Mouse (Mus musculus): Measurements from ENCODE around the gene Klf13. TPM values are rescaled to one million over a fixed set of nuclear protein-coding genes. Genes with fewer than 3 reads are reported as not detected.

Klf13 gene
- polyA plus RNA-seq, 1 experiment from 2014 or later: 89.0 TPM

DNA sequence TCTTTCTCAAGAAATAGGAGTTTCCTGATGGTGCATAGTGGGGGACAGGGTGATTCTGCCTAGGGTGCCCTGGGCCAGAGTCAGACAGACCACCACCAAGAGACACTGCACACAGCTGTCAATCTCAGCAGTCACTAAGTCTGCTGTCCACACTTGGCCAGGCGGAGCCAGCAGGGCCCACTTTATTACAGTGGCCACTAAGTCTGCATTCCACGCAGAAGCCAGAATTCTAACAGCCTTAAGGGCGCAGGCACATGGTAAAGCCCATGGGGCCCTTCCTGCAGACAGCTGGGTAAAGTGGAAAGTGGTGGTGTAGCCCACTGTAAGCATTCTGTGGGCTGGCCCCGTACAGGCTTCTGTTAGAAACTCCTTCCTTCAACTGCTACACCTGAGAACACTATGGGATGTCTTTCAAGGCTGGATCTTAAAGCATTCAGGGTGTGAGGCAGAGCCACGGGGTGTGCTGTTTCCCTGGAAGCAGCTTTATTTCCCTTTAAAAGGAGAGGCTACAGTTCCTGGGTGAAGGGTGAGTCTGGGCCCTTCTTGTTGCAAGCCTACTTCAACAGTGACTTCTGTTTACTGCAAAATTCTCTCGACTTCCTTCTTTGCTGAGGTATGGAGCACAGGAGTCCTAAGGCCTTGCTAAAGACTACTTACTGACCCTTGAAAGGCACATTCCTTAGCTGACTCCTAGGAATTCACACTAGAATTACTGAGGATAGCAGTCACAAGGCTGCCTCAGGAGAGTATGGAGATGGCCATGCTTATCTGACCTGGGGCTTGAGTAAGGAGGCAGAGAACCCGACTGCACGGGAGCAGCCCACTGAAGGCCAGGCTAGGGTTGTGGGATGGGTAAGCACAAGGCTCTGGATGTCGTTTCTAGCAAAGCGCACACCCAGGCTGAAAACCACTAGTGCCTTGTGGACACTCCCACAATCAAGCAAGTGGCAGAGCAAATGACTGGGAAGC is 24.7 kb downstream of the Klf13 start:
- no peaks in the 10 kb centered on the region for H3K9me3 ChIP-seq (ENCODE audit: low read length)
- H3K4me1 ChIP-seq (ENCODE audit: insufficient read depth, low read depth, low read length): peaks cover 67% of the 10 kb centered on the region
- H3K4me3 ChIP-seq (ENCODE audit: low read depth, low read length): no peak overlapping the region
- 36% methylated on average over 10 of the region's 10 CpGs for WGBS
- no peaks in the 10 kb centered on the region for H3K36me3 ChIP-seq (ENCODE audit: insufficient read depth, low read length)
- peak; percentile 99 for TF ChIP-seq EP300 (IDR thresholded peaks at IDR 0.05)
- no peak for TF ChIP-seq CTCF (IDR thresholded peaks at IDR 0.05)
- H3K4me2 ChIP-seq (replicated peaks; ENCODE audit: low read depth, low read length): peak overlapping the region; percentile 25
- H3K27ac ChIP-seq (ENCODE audit: low read length): peak overlapping the region; percentile 97
- peak; percentile 76 for ATAC-seq
- no peak overlapping the region for H3K9ac ChIP-seq (replicated peaks; ENCODE audit: low read depth)
- H3K27me3 ChIP-seq (replicated peaks; ENCODE audit: insufficient read depth, low read length): no peaks in the 10 kb centered on the region
- DNase-seq (ENCODE audit: low spot score): peak; percentile 95

DNA sequence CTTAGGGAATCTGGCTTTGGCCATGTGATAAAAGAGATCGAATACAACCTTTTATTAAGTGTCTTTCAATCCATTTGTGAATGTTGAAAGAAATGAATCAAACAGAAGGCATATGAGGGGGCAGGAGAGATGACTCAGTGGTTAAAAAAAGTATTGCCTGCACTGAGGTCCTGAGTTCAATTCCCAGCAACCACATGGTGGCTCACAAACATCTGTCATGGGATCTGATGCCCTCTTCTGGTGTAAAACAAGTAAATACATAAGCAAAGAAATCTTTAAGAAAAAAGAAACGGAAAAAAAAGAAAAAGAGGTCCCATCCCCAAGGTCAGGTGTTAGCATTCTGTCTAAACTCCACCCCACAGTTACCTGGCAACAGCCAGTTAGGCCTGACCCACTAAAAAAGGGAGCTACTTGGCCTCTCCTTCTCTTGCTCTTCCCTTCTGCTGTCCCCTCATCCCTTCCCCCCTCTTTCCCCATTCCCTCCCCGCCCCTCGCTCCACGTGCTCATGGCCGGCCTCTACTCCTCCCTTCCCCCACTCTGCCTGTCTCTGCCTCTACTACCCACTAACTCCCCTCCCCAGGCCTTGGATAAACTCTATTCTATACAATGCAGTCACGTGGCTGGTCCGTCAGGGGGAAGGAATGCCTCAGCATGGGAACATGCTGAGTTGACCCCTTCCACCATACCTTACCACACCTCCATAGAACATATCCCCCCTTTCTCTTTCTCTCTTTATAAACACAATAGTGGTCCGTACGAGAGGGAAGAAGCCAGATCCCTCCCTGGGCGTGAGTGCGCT is 25.6 kb downstream of the Klf13 start:
- H3K4me1 ChIP-seq (ENCODE audit: insufficient read depth, low read depth, low read length): peaks cover 68% of the 10 kb centered on the region
- H3K27ac ChIP-seq (ENCODE audit: low read length): peak overlapping the region; percentile 97
- H3K4me2 ChIP-seq (replicated peaks; ENCODE audit: low read depth, low read length): peak overlapping the region; percentile 25
- DNase-seq (ENCODE audit: low spot score) (peak; percentile 54), ATAC-seq (no peak)
- no peaks in the 10 kb centered on the region for H3K9me3 ChIP-seq (ENCODE audit: low read length)
- no peak overlapping the region for H3K4me3 ChIP-seq (ENCODE audit: low read depth, low read length)
- H3K36me3 ChIP-seq (ENCODE audit: insufficient read depth, low read length): no peaks in the 10 kb centered on the region
- 46% methylated on average over 12 of the region's 12 CpGs for WGBS
- TF ChIP-seq CTCF (IDR thresholded peaks at IDR 0.05): peak; percentile 33
- no peak for TF ChIP-seq EP300 (IDR thresholded peaks at IDR 0.05)
- no peaks in the 10 kb centered on the region for H3K27me3 ChIP-seq (replicated peaks; ENCODE audit: insufficient read depth, low read length)
- H3K9ac ChIP-seq (replicated peaks; ENCODE audit: low read depth): no peak overlapping the region

DNA sequence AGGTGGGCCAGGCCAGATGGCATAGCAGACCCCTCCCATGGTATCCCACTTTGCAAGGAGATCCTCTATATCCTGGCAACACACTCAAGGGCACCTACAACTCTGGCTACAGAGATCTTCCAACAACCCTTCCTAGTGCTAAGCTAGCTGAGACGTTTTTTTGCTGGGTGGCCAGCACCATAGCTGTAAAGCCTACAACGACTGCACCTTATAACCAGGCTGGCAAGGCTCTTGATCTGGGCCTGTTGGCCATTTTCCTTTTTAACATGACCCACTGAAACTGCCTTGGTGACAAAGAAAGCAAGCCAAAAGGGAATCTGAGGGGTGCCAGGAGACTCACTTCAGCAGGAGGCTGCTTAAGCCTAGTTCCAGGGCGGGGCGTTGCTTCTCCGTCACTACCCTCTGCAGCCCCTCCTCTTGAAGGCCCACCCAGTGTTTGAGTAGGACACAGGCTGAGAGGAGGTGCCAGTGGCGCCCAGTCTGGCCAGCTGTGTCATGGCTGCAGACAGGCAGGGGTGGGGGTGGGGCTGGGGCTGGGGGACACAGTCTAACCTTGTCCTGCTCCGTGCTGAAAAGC is 26.4 kb downstream of the Klf13 start:
- peak overlapping the region; percentile 32 for H3K4me2 ChIP-seq (replicated peaks; ENCODE audit: low read depth, low read length)

DNA sequence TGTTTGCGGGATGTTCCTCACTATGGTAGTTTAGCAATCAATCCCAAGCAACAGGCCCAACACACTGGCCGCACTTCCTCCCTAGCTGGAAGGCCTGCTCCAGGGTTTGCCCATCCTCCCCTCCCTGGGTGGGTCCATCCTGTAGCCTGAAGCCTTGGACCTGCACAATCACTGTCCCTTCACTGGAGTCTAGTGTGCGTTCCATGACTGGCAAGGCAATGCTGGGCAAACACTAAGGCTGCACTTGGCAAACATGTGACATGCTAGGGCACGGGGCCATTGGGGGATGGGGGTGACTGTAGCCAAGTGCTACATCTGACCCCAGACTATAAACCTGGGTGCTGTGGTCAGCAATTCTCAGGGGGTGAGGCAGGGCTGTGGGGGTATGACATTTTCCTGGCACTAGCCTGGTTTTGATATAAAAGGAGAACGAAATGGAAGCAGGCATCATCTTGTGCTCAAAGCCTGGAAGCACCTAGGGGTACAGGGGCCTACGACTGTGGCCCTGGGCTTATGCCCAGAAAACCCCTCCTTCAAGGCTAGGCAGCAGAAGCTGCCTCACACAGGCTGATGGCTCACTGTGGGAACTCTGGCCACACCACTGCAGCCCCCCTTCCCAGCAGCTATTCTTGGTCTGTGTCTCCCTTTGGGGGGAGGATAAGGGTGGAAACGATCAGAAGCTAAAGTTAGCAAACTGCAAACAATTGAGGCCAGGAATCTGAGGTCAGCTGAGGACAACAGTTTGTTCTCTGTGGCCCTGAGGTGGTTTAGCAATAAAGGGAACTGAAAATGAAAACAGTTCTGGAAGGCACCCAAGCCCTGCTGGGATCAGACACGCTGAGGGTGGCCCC is 27.1 kb downstream of the Klf13 start:
- Histone ChIP-seq H3K36me3 (ENCODE audit: insufficient read depth, low read length) (no peaks in the 10 kb centered on the region), H3K27me3 (replicated peaks; ENCODE audit: insufficient read depth, low read length) (no peaks in the 10 kb centered on the region), H3K4me3 (ENCODE audit: low read depth, low read length) (no peak overlapping the region), H3K4me1 (ENCODE audit: insufficient read depth, low read depth, low read length) (peaks cover 73% of the 10 kb centered on the region), H3K27ac (ENCODE audit: low read length) (peak overlapping the region; percentile 97), H3K4me2 (replicated peaks; ENCODE audit: low read depth, low read length) (peak overlapping the region; percentile 32), H3K9ac (replicated peaks; ENCODE audit: low read depth) (no peak overlapping the region), H3K9me3 (ENCODE audit: low read length) (no peaks in the 10 kb centered on the region)
- ATAC-seq (peak; percentile 64), DNase-seq (ENCODE audit: low spot score) (peak; percentile 94)
- TF ChIP-seq EP300 (IDR thresholded peaks at IDR 0.05) (peak; percentile 79), CTCF (IDR thresholded peaks at IDR 0.05) (no peak; the same call in 1 of the 2 replicates)
- WGBS: 12% methylated on average over 8 of the region's 8 CpGs

More for the DNA sequence above, 26.4 kb downstream of the Klf13 start:
- TF ChIP-seq EP300 (IDR thresholded peaks at IDR 0.05) (no peak), CTCF (IDR thresholded peaks at IDR 0.05) (peak; percentile 8; the same call in 1 of the 2 replicates)
- DNase-seq (ENCODE audit: low spot score): peak; percentile 92
- 23% methylated on average over 7 of the region's 7 CpGs for WGBS
- H3K9me3 ChIP-seq (ENCODE audit: low read length): no peaks in the 10 kb centered on the region
- H3K36me3 ChIP-seq (ENCODE audit: insufficient read depth, low read length): no peaks in the 10 kb centered on the region
- ATAC-seq: peak; percentile 49
- no peak overlapping the region for H3K9ac ChIP-seq (replicated peaks; ENCODE audit: low read depth)
- H3K27ac ChIP-seq (ENCODE audit: low read length): peak overlapping the region; percentile 97
- H3K4me3 ChIP-seq (ENCODE audit: low read depth, low read length): no peak overlapping the region
- no peaks in the 10 kb centered on the region for H3K27me3 ChIP-seq (replicated peaks; ENCODE audit: insufficient read depth, low read length)
- H3K4me1 ChIP-seq (ENCODE audit: insufficient read depth, low read depth, low read length): peaks cover 73% of the 10 kb centered on the region

DNA sequence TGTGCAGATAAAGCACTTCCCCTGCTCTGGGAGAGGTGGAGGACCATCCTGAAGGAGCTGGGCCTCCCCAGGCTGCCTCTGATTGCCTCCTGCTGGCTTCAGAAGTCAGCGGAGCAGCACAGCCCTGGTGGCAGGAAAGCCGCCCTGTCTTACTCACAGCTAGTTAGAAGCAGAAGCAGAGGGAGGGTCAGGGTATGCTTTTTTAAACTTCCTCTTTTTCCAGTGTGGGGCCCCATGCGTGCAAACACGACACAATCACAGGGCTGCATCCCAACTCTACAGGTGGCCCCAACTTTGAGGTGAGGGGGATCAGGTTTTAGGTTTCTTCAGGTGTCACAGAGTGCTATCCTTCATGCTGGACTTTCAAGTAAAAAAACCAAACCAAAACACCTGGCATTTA is 27.8 kb downstream of the Klf13 start:
- Histone ChIP-seq H3K9me3 (ENCODE audit: low read length) (no peaks in the 10 kb centered on the region), H3K36me3 (ENCODE audit: insufficient read depth, low read length) (no peaks in the 10 kb centered on the region), H3K4me3 (ENCODE audit: low read depth, low read length) (no peak overlapping the region), H3K9ac (replicated peaks; ENCODE audit: low read depth) (no peak overlapping the region), H3K27me3 (replicated peaks; ENCODE audit: insufficient read depth, low read length) (no peaks in the 10 kb centered on the region), H3K4me1 (ENCODE audit: insufficient read depth, low read depth, low read length) (peaks cover 77% of the 10 kb centered on the region), H3K27ac (ENCODE audit: low read length) (peak overlapping the region; percentile 97), H3K4me2 (replicated peaks; ENCODE audit: low read depth, low read length) (no peak overlapping the region)
- ATAC-seq (peak; percentile 13), DNase-seq (ENCODE audit: low spot score) (peak; percentile 82)
- TF ChIP-seq CTCF (IDR thresholded peaks at IDR 0.05): peak; percentile 62
- TF ChIP-seq EP300 (IDR thresholded peaks at IDR 0.05): no peak
- 14% methylated on average over 4 of the region's 4 CpGs for WGBS
